Mouse (Mus musculus) spleen, postnatal 10 days (tissue): Measurements from ENCODE around the gene Ikbke.
A peak's percentile ranks its signal among the peaks of the same experiment; 100 is the strongest.

Experiments used
- DNase-seq, 2 experiments: peaks; one replicate each; pipeline ENCODE4 v3.0.0; 2021 to 2022; ENCODE audit warnings: low spot score in 2 of 2

Gene Ikbke

GRCm38 (mm10) chr1:131239576-131240193 is 39.7 kb downstream of the Ikbke start:
- no peak for DNase-seq

DNA sequence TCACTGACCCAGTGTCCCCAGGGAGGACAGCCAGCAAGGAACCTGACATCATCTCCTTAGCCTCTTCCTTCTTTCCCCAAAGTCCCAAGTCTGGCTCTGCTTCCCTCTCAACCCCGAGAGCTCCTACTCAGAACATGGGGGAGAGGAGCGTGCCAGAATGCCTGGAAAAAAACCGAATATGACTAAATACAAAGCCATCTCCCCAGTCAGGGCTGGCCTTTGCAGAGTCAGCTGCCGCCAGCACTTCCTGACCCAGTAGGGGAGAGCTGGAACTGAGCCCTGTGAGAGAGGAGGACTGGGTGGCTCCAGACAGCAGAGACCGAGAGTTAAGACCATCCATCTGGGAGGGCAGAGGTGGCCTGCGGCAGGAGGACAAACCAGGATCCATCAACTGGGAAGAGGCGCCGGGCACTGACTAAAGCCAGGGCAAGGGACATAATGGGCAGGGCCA is 40.5 kb downstream of the Ikbke start:
- no peak for DNase-seq

- DNase-seq, result no peak
These were observed 43.3 kb downstream of the Ikbke start for GRCm38 (mm10) chr1:131236077-131236476.

GRCm38 (mm10) chr1:131233527-131233926 is 45.9 kb downstream of the Ikbke start:
- no peak for DNase-seq

- no peak for DNase-seq
These were observed 50.7 kb downstream of the Ikbke start for GRCm38 (mm10) chr1:131228659-131229058.

DNA sequence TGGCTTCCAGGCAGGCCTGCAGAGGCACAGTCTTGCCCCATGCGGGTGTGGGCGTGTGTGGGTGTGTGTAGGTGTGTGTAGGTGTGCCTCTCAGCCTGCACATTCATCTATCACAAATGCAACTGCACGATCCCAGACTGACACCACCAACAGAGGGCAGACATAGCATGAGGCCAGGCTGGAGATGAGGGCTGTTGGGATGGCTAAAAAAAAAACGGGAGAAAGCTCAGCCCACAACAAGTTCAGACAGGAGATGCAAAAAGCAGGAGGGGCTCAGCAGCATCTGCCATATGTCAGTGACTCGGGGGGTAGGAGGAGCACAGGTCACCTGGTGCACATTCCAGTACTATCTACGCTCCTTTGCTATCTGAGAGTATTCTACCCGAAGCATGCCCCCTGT is 51.2 kb downstream of the Ikbke start:
- no peak for DNase-seq

- DNase-seq, result peak in 1 of 2 experiments; percentile 22
These were observed 54.4 kb downstream of the Ikbke start for GRCm38 (mm10) chr1:131224848-131225471.

DNA sequence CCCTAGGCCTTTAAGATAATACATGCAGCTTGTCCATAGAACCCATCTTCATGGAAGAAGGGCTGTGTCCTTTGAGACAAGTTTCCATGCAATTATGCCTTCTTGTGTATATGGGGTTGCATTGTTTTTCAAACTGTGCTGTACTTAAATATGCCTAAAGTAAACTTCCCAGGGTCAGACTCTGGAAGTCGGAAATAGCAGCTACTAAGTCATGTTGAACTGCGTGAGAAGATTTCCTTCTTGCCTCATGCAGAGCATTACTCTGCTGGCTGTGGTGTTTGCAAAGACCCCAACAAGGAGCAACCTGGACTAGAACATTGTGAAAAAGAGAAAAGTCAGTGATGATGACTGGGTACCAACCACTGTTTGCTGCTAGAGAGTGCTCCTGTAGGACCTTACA is 56.1 kb downstream of the Ikbke start:
- DNase-seq, result no peak

- no peak for DNase-seq
These were observed 57.4 kb downstream of the Ikbke start for GRCm38 (mm10) chr1:131221822-131222590.

DNA sequence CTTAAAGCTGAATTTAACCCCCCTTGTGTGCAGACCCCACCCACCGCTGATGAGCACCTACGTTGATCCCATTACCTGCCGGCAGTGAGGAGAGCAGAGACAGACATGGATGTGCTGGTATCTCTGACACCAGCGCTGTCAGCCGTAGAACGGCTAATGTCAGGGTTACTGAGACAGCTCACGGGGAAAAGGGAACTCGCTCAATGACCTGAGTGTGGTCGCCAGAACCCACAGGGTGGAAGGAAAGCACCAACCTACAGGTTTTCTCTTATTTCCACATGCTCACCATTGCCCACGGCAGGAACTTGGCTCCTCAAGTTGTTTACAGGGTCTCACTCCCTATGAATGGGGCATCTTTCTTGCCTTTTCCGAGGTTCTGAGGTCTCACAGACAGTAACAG is 60.5 kb downstream of the Ikbke start:
- DNase-seq, result no peak

GRCm38 (mm10) chr1:131213361-131213760 is 66.0 kb downstream of the Ikbke start:
- no peak for DNase-seq

DNA sequence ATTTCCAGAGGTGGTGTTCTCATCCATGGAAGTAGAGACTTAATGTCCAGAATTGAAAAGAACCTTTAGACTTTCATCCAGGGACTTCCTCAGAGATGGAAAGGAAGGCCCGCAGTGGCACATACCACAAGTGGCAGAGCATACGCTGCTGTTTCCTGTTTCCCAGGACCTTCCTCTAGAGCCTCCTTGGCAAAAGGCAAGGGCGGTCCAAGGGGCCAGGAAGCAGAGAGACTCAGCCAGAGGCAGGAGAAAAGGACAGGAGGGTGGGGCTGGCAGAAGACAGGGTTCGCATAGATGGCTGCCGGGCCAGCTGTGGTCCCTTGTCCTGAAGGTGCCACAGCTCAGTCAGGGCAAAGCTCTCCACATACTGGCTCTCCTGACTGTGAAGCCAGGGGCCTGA is 66.5 kb downstream of the Ikbke start:
- DNase-seq, result no peak

- no peak for DNase-seq
These were observed 67.8 kb downstream of the Ikbke start for GRCm38 (mm10) chr1:131211655-131212054.

DNA sequence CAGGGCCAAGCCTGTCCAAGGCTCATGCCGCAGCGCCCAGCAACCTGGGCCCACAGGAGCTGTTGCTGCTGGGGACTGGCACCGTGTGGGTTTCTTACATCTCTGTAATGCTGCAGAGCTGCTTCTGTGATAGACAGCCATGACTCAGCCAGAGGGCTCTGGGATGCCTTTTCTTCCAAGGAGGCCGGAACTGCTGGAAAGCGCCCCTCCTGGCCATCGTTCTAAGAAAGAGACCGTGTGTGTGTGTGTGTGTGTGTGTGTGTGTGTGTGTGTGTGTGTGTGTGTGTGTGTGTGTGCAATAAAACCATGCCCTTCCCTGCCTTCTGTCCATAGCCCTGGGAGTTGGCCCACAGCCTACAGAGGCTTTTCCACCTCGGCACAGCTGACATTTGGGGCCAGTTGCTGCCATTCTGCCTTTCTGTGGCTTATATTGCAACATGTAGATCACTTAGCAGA is 69.4 kb downstream of the Ikbke start:
- no peak for DNase-seq

- DNase-seq, result no peak
These were observed 70.6 kb downstream of the Ikbke start for GRCm38 (mm10) chr1:131208800-131209199.

GRCm38 (mm10) chr1:131208081-131208480 is 71.3 kb downstream of the Ikbke start:
- DNase-seq, result no peak

DNA sequence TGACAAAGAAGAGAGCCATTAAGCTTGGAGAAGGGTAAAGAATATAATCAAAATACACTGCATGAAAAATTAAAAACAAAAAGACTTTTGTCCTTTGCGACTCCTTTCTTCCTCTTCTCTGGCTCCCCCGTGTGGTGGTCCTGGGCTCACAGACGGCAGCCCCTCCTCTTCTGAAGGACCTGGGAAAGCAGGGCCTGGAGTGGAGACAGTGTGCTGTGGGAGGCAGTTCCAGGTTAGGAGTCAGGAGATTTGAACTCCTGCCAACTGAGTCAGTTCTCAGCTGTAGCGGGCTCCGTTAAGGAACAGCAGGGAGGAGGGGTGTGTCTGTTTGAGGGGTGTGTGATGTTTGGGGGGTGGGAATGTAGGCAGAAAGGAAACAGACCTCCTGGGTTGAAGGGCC is 71.9 kb downstream of the Ikbke start:
- DNase-seq, result peak; percentile 57 to 87

GRCm38 (mm10) chr1:131206342-131206741 is 73.1 kb downstream of the Ikbke start:
- DNase-seq, result no peak

DNA sequence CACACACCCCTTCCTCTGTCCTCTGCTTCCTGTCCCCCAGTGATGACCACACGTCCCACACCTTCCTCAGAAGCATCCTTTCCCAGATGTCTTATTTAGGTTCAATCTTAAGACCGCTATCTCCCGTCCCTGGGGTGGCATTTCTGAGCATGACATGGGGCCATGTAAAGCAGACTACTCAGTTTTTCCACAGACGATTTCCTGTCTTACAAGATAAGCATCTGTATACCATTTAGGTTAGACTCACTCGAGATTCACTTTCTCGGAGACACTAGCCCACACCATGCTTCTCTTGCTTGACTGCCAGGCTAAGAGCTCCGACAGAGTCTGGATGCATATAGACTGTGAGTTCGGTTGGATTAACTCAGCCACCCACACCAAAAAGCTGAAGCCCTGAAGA is 74.9 kb downstream of the Ikbke start:
- DNase-seq, result no peak
